Mouse (Mus musculus) Patski (cell line): ENCODE results near the gene Tas2r103. TPM values are rescaled to one million over a fixed set of nuclear protein-coding genes. Genes with fewer than 3 reads are reported as not detected.

Experiments
- ATAC-seq: fragments of 100-300 bp; one replicate; pipeline ENCODE4 v1.8.0; 2021
- CTCF ChIA-PET: fragments of 350-600 bp; sonication (Branson Sonifier 250); formaldehyde crosslinking; loops from one replicate; lab custom pipeline; 2022; ENCODE audit warnings: inconsistent platforms; lab: Charles Lee
- POLR2A ChIA-PET: fragments of 350-600 bp; sonication (Branson Sonifier 250); formaldehyde crosslinking; loops from one replicate; lab custom pipeline; 2022; ENCODE audit warnings: antibody characterized with exemption, inconsistent platforms; lab: Charles Lee
- DNase-seq: peaks from one replicate; pipeline ENCODE4 v3.0.0-alpha.2; 2011; ENCODE audit warnings: low read depth, low spot score
- H3K27me3 ChIP-seq: fragments of 371-371 bp; one replicate; pipeline ENCODE4 v1.5.1; 2021
- CTCF ChIP-seq: fragments of 100-300 bp; IDR thresholded peaks from one replicate; pipeline ENCODE4 v1.5.1; 2021
- in situ Hi-C: fragments of 300-500 bp; cut with MboI; formaldehyde crosslinking; loops from 3 replicates; pipeline ENCODE4 v1.11.1; 2018; ENCODE audit warnings: low pct_unique_long_range_greater_than_20kb, mixed read lengths
- polyA plus RNA-seq: library from polyadenylated mRNA; unstranded; gene quantifications from one replicate; pipeline ENCODE4 v1.2.3, GENCODE M21; 2021

The Tas2r103 gene
- not detected for polyA plus RNA-seq

- ATAC-seq (no peak), DNase-seq (no peak)
- no peaks in the 10 kb centered on the region for H3K27me3 ChIP-seq
- TF ChIP-seq CTCF: no peak
- CTCF ChIA-PET: no interaction called here
- in situ Hi-C loops: no loop called here
- POLR2A ChIA-PET: no interaction called here
Measured at GRCm38 (mm10) chr6:133037001-133037400, at the start of gene Tas2r103. TSS of gene Tas2r103 (minus strand) at chr6:133037101.

- in situ Hi-C loops: no loop called here
- ChIA-PET POLR2A (no interaction called here), CTCF (no interaction called here)
- DNase-seq (no peak), ATAC-seq (no peak)
- TF ChIP-seq CTCF: no peak
- H3K27me3 ChIP-seq: no peaks in the 10 kb centered on the region
Measured at GRCm38 (mm10) chr6:133055716-133056115, 18.8 kb upstream of the Tas2r103 start, which contains the start of gene Tas2r140. TSS of gene Tas2r140 (minus strand) at chr6:133055816.

Other genes starting within 250 kb of the Tas2r103 start
- gene Tas2r117, start 234.3 kb downstream of the Tas2r103 start, polyA plus RNA-seq: not detected
- gene Tas2r123, start 190.0 kb downstream of the Tas2r103 start, polyA plus RNA-seq: not detected
- gene Tas2r116, start 181.7 kb downstream of the Tas2r103 start, polyA plus RNA-seq: not detected
- gene Tas2r110, start 169.1 kb downstream of the Tas2r103 start, polyA plus RNA-seq: not detected
- not detected for gene Tas2r113, start 144.1 kb downstream of the Tas2r103 start, polyA plus RNA-seq
- not detected for gene Tas2r125, start 127.5 kb downstream of the Tas2r103 start, polyA plus RNA-seq
- not detected for gene Tas2r129, start 86.0 kb downstream of the Tas2r103 start, polyA plus RNA-seq
- not detected for gene Tas2r131, start 79.2 kb downstream of the Tas2r103 start, polyA plus RNA-seq
- not detected for gene Tas2r109, start 56.1 kb downstream of the Tas2r103 start, polyA plus RNA-seq
- gene Tas2r140, start 18.7 kb upstream of the Tas2r103 start, polyA plus RNA-seq: not detected
- 61.8 TPM for gene Smim10l1, start 67.8 kb upstream of the Tas2r103 start, polyA plus RNA-seq